Mouse (Mus musculus) liver, adult 2 months (tissue): ENCODE measurements around the gene Gm9758.
"Not testable (repeated sequence)": the region's sequence is repeated elsewhere in the genome, so short reads cannot be mapped to it uniquely, and the experiment has no call there.

Experiments
- CTCF ChIP-seq: fragments of 200-500 bp; IDR thresholded peaks from 2 replicates; pipeline ENCODE4 v1.5.1; 2011; ENCODE audit warnings: low read depth, low read length, control low read depth
- POLR2A ChIP-seq: fragments of 200-500 bp; IDR thresholded peaks from 2 replicates; pipeline ENCODE4 v1.6.1; 2011; ENCODE audit warnings: low read length, control low read depth; ENCODE audit not compliant: insufficient read depth; ENCODE audit errors: extremely low read depth

- not testable (repeated sequence) for TF ChIP-seq CTCF, POLR2A
These were observed 46.8 kb upstream of the Gm9758 start for GRCm38 (mm10) chr5:14961502-14961901.
